Mouse (Mus musculus): ENCODE results near the gene Znhit1. TPM values are rescaled to one million over a fixed set of nuclear protein-coding genes. Genes with fewer than 3 reads are reported as not detected.

Gene Znhit1
- 88.2 and 106 TPM in 2 replicates for polyA plus RNA-seq (2012; rRNA removed)

GRCm38 (mm10) chr5:136987934-136988271, at the start of gene Znhit1:
Znhit1 (minus strand) TSS chr5:136988021.
- DNase-seq (ENCODE audit: extremely low spot score in 1 of 2, low spot score in 1 of 2), result peak in 1 of 2 experiments; percentile 22

DNA sequence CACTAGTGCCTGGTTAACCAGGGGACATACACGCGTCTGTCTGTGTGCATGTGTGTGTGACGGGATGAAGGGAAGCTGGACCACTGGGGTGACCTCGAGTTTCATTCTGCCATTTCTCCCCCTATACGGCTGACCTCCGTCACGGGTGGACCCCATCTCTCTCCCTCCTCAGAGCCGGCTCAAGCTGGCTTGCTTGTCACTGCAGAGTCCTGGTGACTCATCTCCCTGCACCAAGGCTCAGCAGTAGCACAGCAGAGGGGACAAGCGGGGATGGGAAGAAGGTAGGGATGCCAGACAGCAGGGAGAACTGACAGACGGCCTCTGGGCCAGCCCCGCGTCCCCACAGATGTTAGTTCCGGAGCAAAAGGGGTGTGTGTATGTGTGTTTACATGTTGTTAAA, 48.4 kb upstream of the Znhit1 start:
- no peak for DNase-seq (ENCODE audit: extremely low spot score in 1 of 2, low spot score in 1 of 2)

- peak in 1 of 2 experiments; percentile 88 for DNase-seq (ENCODE audit: extremely low spot score in 1 of 2, low spot score in 1 of 2)
These were observed 44.8 kb upstream of the Znhit1 start for GRCm38 (mm10) chr5:137032641-137033074.

GRCm38 (mm10) chr5:137032033-137032421, 44.2 kb upstream of the Znhit1 start:
- peak in 1 of 2 experiments; percentile 73 for DNase-seq (ENCODE audit: extremely low spot score in 1 of 2, low spot score in 1 of 2)

DNA sequence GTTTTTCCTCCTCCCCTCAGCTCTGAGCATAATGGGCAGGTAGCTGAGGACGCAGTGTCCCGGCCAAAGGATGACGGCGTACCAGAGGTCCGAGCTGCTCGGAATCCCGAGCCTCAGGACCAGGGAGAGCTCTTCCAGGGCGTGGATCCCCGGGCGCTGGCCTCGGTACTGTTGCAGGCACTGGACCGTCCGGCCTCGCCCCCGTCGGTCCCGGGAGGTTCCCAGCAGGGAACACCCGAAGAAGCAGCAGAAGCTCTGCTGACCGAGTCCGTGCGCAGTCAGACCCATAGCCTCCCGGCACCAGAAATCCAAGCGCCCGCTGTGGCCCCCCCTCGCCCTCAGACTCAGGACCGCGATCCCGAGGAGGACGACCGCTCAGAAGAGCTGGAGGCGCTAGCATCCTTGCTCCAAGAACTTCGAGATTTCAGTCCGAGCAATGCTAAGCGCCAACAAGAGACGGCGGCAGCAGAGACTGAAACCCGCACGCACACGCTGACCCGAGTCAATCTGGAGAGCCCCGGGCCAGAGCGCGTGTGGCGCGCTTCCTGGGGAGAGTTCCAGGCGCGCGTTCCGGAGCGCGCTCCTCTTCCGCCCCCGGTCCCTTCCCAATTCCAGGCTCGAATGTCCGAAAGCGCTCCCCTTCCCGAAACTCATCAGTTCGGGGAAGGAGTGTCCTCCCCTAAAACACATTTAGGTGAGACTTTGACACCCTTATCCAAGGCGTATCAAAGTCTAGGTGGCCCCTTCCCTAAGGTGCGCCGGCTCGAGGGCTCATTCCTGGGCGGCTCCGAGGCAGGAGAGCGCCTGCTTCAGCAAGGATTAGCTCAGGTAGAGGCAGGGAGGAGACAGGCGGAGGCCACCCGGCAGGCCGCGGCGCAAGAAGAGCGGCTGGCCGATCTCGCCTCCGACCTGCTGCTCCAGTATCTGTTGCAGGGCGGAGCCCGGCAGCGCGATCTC, 43.5 kb upstream of the Znhit1 start:
- DNase-seq (ENCODE audit: extremely low spot score in 1 of 2, low spot score in 1 of 2), result no peak

DNA sequence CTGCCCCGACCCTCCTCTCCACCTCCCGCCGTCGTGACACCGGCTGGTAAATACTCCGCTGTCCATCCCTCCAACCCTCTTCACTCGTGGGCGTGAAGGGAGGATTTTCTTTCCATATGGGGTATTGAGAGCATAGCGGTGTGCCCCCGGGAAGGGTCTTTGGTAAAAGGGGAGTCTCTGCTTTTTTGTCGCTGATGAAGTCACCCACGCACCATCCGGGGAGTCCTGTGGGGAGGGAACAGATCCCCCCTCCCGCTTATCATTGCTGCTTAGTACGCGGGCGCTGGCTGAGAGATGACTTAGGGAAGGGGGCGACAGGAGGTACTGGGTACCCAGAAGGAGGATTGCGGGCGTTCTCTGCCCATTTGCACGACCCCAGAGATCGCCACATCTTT, 42.6 kb upstream of the Znhit1 start:
- DNase-seq (ENCODE audit: extremely low spot score in 1 of 2, low spot score in 1 of 2), result peak in 1 of 2 experiments; percentile 67

DNA sequence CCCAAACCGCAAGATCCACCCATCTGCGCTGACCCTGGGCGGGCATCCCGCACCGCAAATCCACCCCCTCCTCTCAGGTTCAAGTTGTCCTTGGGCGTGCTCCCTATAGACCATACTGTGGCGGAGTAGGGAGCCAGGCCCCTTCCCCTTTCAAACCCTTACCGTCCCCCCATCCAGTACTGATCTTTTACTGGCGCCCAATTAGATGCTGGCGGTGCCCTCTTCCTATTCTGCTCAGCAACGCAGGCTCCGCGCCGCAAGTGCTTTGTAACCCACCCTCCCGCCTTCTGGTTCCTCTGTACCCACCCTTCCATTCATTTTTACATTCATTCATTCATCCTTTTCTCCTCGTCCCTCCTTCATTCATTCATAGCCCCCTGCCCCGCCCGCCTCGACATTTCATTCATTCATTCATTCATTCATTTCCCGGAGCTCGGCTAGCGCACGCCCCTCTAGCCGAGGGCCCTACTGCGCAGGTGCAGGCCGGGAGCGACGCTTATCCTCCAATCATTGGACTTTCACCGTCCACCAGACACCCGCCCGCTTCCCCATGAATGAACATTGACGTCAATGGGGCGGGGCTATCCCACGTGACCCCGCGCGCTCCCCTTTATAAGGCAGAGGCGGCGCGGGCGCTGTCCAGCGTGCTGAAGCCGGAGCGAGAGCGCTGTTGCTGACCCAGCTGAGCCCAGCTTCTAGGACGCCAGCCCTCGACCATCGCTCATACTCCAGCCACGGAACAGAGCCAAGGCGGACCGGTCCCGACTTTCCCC, 42.0 kb upstream of the Znhit1 start:
- DNase-seq (ENCODE audit: extremely low spot score in 1 of 2, low spot score in 1 of 2), result peak; percentile 91 to 98

DNA sequence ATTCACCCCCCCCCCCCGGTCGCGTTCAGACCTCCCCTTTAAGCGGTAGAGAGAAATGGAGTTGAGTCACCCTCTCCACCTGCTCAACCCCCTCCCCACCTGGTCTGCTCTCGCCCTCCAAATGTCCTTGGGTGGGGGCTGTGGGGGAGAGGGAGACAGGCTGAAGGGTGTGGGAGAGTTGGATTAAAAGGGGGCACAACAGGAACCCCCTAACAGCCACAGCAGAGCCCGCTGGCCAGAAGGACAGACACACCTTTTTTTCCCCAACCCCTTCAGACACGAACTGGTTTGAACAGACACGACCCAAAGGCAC, 41.4 kb upstream of the Znhit1 start:
- no peak for DNase-seq (ENCODE audit: extremely low spot score in 1 of 2, low spot score in 1 of 2)

GRCm38 (mm10) chr5:137028561-137029272, 40.9 kb upstream of the Znhit1 start:
- no peak for DNase-seq (ENCODE audit: extremely low spot score in 1 of 2, low spot score in 1 of 2)

DNA sequence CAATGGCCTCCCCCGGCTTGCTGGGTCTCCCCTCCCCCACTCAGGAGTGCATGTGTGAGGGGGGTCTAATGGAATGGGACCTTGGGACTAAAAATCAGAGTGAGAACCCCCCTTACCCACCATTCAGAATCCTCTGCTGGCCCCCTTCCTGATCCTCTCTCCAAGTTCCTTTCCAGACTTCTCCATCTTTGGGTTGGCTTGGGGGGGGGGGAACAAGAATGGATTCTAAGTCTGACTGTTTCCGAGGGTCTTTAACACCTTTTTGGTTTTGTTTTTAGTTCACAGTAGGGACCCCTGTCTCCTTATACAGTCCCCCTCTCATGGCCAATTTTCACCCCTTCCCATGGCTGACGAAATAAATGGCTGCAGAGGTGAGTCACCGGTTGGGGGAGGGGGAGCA, 38.3 kb upstream of the Znhit1 start, which contains the start of gene Vgf:
Vgf (plus strand) TSS at position 301 of the 400 bp plus-strand sequence.
- no peak for DNase-seq (ENCODE audit: extremely low spot score in 1 of 2, low spot score in 1 of 2)

DNA sequence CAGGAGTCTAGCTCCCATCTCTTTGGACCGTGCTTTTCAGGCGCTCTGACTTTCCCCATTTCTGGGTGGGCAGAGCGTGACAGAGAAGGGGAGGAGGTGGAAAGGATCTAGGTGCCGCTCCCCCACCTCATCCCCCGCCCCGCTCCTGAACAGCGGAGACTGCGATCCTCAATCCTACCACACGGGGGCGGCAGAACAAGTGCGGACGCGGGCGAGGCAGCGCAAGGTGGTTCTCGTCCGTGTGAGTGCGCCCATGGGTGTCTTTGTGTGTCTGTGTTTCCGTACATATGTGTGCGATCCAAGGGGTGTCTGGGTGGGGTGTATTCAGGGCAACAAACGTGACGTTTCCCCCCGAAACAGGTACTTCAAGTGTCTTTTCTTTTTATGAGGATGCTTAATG, 37.3 kb upstream of the Znhit1 start:
- DNase-seq (ENCODE audit: extremely low spot score in 1 of 2, low spot score in 1 of 2), result peak in 1 of 2 experiments; percentile 92

GRCm38 (mm10) chr5:137024318-137024717, 36.5 kb upstream of the Znhit1 start:
- DNase-seq (ENCODE audit: extremely low spot score in 1 of 2, low spot score in 1 of 2), result no peak

DNA sequence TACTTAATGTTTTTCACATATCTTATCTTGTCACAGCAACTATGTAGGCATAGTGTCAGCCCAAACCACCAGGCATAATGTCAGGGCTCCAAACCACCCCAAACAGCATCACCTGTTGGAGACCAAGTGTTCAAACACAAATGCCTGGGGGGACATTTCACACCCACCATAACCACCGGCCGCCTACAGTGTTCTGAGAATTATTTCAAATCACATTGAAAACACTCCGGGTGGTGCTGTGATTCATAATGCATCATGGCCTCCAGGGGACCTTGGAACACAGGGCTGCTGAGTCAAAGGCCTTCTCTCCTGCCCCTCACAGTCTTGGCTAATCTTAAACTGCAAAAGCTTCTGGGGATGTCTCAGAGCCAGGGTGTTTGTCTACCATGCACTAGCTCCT, 28.1 kb upstream of the Znhit1 start:
- DNase-seq (ENCODE audit: extremely low spot score in 1 of 2, low spot score in 1 of 2), result no peak

- no peak for DNase-seq (ENCODE audit: extremely low spot score in 1 of 2, low spot score in 1 of 2)
These were observed 24.7 kb upstream of the Znhit1 start for GRCm38 (mm10) chr5:137012401-137012950.

- DNase-seq (ENCODE audit: extremely low spot score in 1 of 2, low spot score in 1 of 2), result peak in 1 of 2 experiments; percentile 79
These were observed 22.2 kb upstream of the Znhit1 start for GRCm38 (mm10) chr5:137009988-137010387.

GRCm38 (mm10) chr5:137007276-137007675, 19.5 kb upstream of the Znhit1 start:
- no peak for DNase-seq (ENCODE audit: extremely low spot score in 1 of 2, low spot score in 1 of 2)

GRCm38 (mm10) chr5:137000612-137001011, 12.8 kb upstream of the Znhit1 start:
- no peak for DNase-seq (ENCODE audit: extremely low spot score in 1 of 2, low spot score in 1 of 2)

GRCm38 (mm10) chr5:136999449-136999848, 11.6 kb upstream of the Znhit1 start:
- DNase-seq (ENCODE audit: extremely low spot score in 1 of 2, low spot score in 1 of 2), result no peak

DNA sequence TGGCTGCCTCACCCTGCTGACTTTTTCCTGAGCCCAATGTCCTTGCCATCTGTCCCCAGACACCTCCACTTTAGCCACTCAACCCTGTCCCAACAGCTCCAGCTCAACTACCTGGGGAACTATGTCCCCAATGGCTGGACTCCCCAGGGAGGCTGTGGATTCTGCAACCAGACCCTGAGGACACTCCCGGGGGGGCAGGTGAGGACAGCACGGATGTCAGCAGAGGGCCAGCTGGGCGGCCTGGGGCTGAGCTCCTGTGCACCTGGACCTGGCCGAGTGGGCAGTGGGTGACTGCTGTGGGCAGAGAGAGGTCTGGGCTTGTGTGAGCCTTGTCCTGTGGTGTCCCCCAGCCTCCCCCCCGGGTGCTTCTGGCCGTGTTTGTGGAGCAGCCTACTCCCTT, 2.0 kb upstream of the Znhit1 start:
- no peak for DNase-seq (ENCODE audit: extremely low spot score in 1 of 2, low spot score in 1 of 2)

- DNase-seq (ENCODE audit: extremely low spot score in 1 of 2, low spot score in 1 of 2), result peak in 1 of 2 experiments; percentile 38
These were observed 599 bp upstream of the Znhit1 start for GRCm38 (mm10) chr5:136988420-136988819.

Measured in frontal cortex, adult 2 months (tissue).